Comparison of ENCODE assay signal across 14 mouse cellular contexts in genomic region chrX:52151100-52151499, GRCm38 (mm10). TPM values are rescaled to one million over a fixed set of nuclear protein-coding genes. Genes with fewer than 3 reads are reported as not detected.
A peak's percentile ranks its signal among the peaks of the same experiment; 100 is the strongest.
DNase-seq lines count a peak whose midpoint lies in the region; ATAC-seq lines count a peak whose summit lies in the region.
"Had no signal": no experiment of that assay in that cellular context is flagged by ENCODE, and none has a peak within 500 bp of the region (broad histone marks: within the 10 kb centered on the region; RNA-seq: fewer than 3 reads in every experiment).

No protein-coding gene starts in this region.

- peak overlapping the region; percentile 23; the same call in 1 of the 2 replicates for H3K4me3 ChIP-seq in liver, embryonic 12.5 days
- H3K4me3 ChIP-seq: intestine, embryonic 15.5 days; limb, embryonic 13.5 days; midbrain, embryonic 13.5 days had no signal

- H3K4me2 ChIP-seq in liver, embryonic 12.5 days: peak overlapping the region; percentile 61
- H3K4me2 ChIP-seq: intestine, embryonic 15.5 days; limb, embryonic 13.5 days; midbrain, embryonic 13.5 days had no signal

- H3K27me3 ChIP-seq in liver, embryonic 12.5 days (replicated peaks): no peaks in the 10 kb centered on the region
- H3K27me3 ChIP-seq: intestine, embryonic 15.5 days; midbrain, embryonic 13.5 days had no signal

- peaks cover 53% of the 10 kb centered on the region for H3K4me1 ChIP-seq in liver, embryonic 12.5 days
- H3K4me1 ChIP-seq: intestine, embryonic 15.5 days; limb, embryonic 13.5 days; midbrain, embryonic 13.5 days had no signal

- H3K9me3 ChIP-seq in liver, embryonic 12.5 days (replicated peaks): no peaks in the 10 kb centered on the region
- H3K9me3 ChIP-seq: intestine, embryonic 15.5 days; limb, embryonic 13.5 days; midbrain, embryonic 13.5 days had no signal

- no peak overlapping the region; the same call in 1 of the 2 replicates for H3K9ac ChIP-seq in liver, embryonic 12.5 days
- H3K9ac ChIP-seq: intestine, embryonic 15.5 days; limb, embryonic 13.5 days; midbrain, embryonic 13.5 days had no signal

- WGBS in liver, embryonic 12.5 days (ENCODE audit: insufficient replicate concordance): 33% methylated on average over 7 of the region's 7 CpGs

- H3K27ac ChIP-seq in liver, embryonic 12.5 days: peak overlapping the region; percentile 77; the same call in 1 of the 2 replicates
- H3K27ac ChIP-seq: intestine, embryonic 15.5 days; limb, embryonic 13.5 days; midbrain, embryonic 13.5 days had no signal

- ATAC-seq in liver, embryonic 12.5 days: peak; percentile 95
- ATAC-seq: CD4-positive, CD25-positive, alpha-beta regulatory T cell, adult 4 months; intestine, embryonic 15.5 days; midbrain, embryonic 13.5 days had no signal

- peak; percentile 65 for DNase-seq in kidney, adult 11 months
- DNase-seq in kidney, adult 18-20 months: no peak
- peak; percentile 78 for DNase-seq in kidney, adult 9 months
- DNase-seq in urinary bladder, adult 2 months (ENCODE audit: low spot score): no peak
- no peak for DNase-seq in layer of hippocampus, adult 11-12 months (ENCODE audit: low spot score)
- no peak for DNase-seq in left cerebral cortex, adult 11 months (ENCODE audit: low spot score)
- DNase-seq: layer of hippocampus, postnatal 36 days; right cerebral cortex, postnatal 4 days; thymus, postnatal 36 days had no signal

- H3K36me3 ChIP-seq in liver, embryonic 12.5 days: no peaks in the 10 kb centered on the region
- H3K36me3 ChIP-seq: intestine, embryonic 15.5 days; limb, embryonic 13.5 days; midbrain, embryonic 13.5 days had no signal

RNA-seq across cellular contexts. Expression of gene Gpc4, which starts 14.0 kb away (rescaled TPM):
- polyA plus RNA-seq in liver, embryonic 12.5 days (2016; fragmentation: Nextera tagmentation; extraction: Ambion mirVana): 6.3 and 7.2 TPM in 2 replicates
- 49.9 and 66.6 TPM in 2 replicates for polyA plus RNA-seq in urinary bladder, adult 2 months (2012; rRNA removed)
- polyA plus RNA-seq: CD4-positive, CD25-positive, alpha-beta regulatory T cell, adult 4 months had no signal

Comparison
In these comparisons a context has a peak if more than half of its experiments do, and no peak if none do; other contexts are left out.
1. DNase-seq: peak in kidney, adult 11 months (single experiment) and kidney, adult 9 months (single experiment); none in kidney, adult 18-20 months (single experiment), urinary bladder, adult 2 months (single experiment), layer of hippocampus, adult 11-12 months (single experiment) and left cerebral cortex, adult 11 months (single experiment).